Mouse (Mus musculus) neural tube, embryonic 14.5 days (tissue): ENCODE results near the gene Olfr221. TPM values are rescaled to one million over a fixed set of nuclear protein-coding genes. Genes with fewer than 3 reads are reported as not detected.

Experiments used
- ATAC-seq: fragments of 200-750 bp; cut with Nextera tagmentation; 2 replicates; pipeline ENCODE4 v1.8.0; 2017; ENCODE audit warnings: low read depth, mild to moderate bottlenecking, moderate TSS enrichment, moderate library complexity
- H3K27ac ChIP-seq: fragments of 300-500 bp; sonication (generic); 2 replicates; pipeline ENCODE4 v1.5.1; 2014; ENCODE audit warnings: low read depth, mild to moderate bottlenecking, control low read depth, low read length, moderate library complexity, mixed read lengths
- H3K27me3 ChIP-seq: fragments of 300-500 bp; sonication (generic); 2 replicates; pipeline ENCODE4 v1.6.1; 2014; ENCODE audit warnings: low read length; ENCODE audit not compliant: control insufficient read depth, insufficient read depth
- H3K36me3 ChIP-seq: fragments of 300-500 bp; sonication (generic); 2 replicates; pipeline ENCODE4 v1.6.1; 2014; ENCODE audit warnings: low read length, mixed read lengths; ENCODE audit not compliant: control insufficient read depth, insufficient read depth
- H3K4me1 ChIP-seq: fragments of 300-500 bp; sonication (generic); 2 replicates; pipeline ENCODE4 v1.6.1; 2014; ENCODE audit warnings: low read length; ENCODE audit not compliant: control insufficient read depth, insufficient read depth
- H3K4me2 ChIP-seq: fragments of 300-500 bp; sonication (generic); 2 replicates; pipeline ENCODE4 v1.6.1; 2014; ENCODE audit warnings: mild to moderate bottlenecking, low read depth, low read length, control low read depth
- H3K4me3 ChIP-seq: fragments of 300-500 bp; sonication (generic); 2 replicates; pipeline ENCODE4 v1.5.1; 2014; ENCODE audit warnings: low read depth, low read length, control low read depth, mixed read lengths
- H3K9ac ChIP-seq: fragments of 300-500 bp; sonication (generic); replicated peaks from 2 replicates; pipeline ENCODE4 v1.6.1; 2014; ENCODE audit warnings: low read depth, mild to moderate bottlenecking, control low read depth, low read length, mixed read lengths
- H3K9me3 ChIP-seq: fragments of 300-500 bp; sonication (generic); 2 replicates; pipeline ENCODE4 v1.6.1; 2016; ENCODE audit warnings: low read length; ENCODE audit not compliant: control insufficient read depth
- WGBS: fragments of 180-500 bp; shearing (Covaris S2); extraction: QIAGEN DNeasy Blood & Tissue Kit; methylation state at CpG from one replicate; pipeline ENCODE4 v1.1.7; 2014; 5-methylcytosine and 5-hydroxymethylcytosine counted together
- polyA plus RNA-seq: library from polyadenylated mRNA; unstranded; fragments of >200 nt; fragmentation: Nextera tagmentation; extraction: Ambion mirVana; gene quantifications from 2 replicates; pipeline ENCODE4 v1.2.1, GENCODE M21; 2014

Olfr221 gene
- polyA plus RNA-seq, 1 experiment from 2014 or later = not detected

- Histone ChIP-seq H3K4me3 (no peak overlapping the region), H3K9me3 (no peaks in the 10 kb centered on the region), H3K9ac (no peak overlapping the region), H3K27me3 (no peaks in the 10 kb centered on the region), H3K27ac (no peak overlapping the region), H3K4me1 (peaks cover 19% of the 10 kb centered on the region), H3K4me2 (no peak overlapping the region), H3K36me3 (no peaks in the 10 kb centered on the region)
- WGBS = 87% methylated on average over 8 of the region's 8 CpGs
- ATAC-seq = no peak
Observed at GRCm38 (mm10) chr14:52021568-52022212, 20.6 kb downstream of the Olfr221 start.

- H3K4me2 ChIP-seq = peak overlapping the region; percentile 66
- no peaks in the 10 kb centered on the region for H3K9me3 ChIP-seq
- ATAC-seq = no peak
- no peak overlapping the region; the same call in 1 of the 2 replicates for H3K9ac ChIP-seq
- H3K36me3 ChIP-seq = no peaks in the 10 kb centered on the region
- no peak overlapping the region for H3K4me3 ChIP-seq
- no peaks in the 10 kb centered on the region for H3K27me3 ChIP-seq
- H3K4me1 ChIP-seq = peaks cover 21% of the 10 kb centered on the region
- WGBS = 45% methylated on average over 4 of the region's 4 CpGs
- H3K27ac ChIP-seq = peak overlapping the region; percentile 99; the same call in 1 of the 2 replicates
Observed at GRCm38 (mm10) chr14:52021138-52021529, 21.1 kb downstream of the Olfr221 start.

- H3K4me1 ChIP-seq = peaks cover 26% of the 10 kb centered on the region
- peak within 1 kb of the TSS; percentile 74 for H3K4me3 ChIP-seq
- H3K36me3 ChIP-seq = no peaks in the 10 kb centered on the region
- peak within 1 kb of the TSS; percentile 99 for H3K27ac ChIP-seq
- H3K9ac ChIP-seq = peak within 1 kb of the TSS; percentile 93
- peak; percentile 64 for ATAC-seq
- H3K27me3 ChIP-seq = no peaks in the 10 kb centered on the region
- H3K4me2 ChIP-seq = peak within 1 kb of the TSS; percentile 66
- H3K9me3 ChIP-seq = no peaks in the 10 kb centered on the region
- 4% methylated on average over 15 of the region's 15 CpGs for WGBS
Observed at GRCm38 (mm10) chr14:52020486-52021137, 21.6 kb downstream of the Olfr221 start, which contains the start of gene Zfp219. Gene Zfp219 (minus strand): TSS chr14:52020733.

GRCm38 (mm10) chr14:52019590-52020340, 22.5 kb downstream of the Olfr221 start:
- H3K36me3 ChIP-seq = no peaks in the 10 kb centered on the region
- H3K9ac ChIP-seq = peak overlapping the region; percentile 93
- peak overlapping the region; percentile 74 for H3K4me3 ChIP-seq
- under 1% methylated on average over 74 of the region's 74 CpGs for WGBS
- H3K9me3 ChIP-seq = no peaks in the 10 kb centered on the region
- peak overlapping the region; percentile 99 for H3K27ac ChIP-seq
- peaks cover 34% of the 10 kb centered on the region for H3K4me1 ChIP-seq
- ATAC-seq = peak; percentile 92
- peak overlapping the region; percentile 66 for H3K4me2 ChIP-seq
- H3K27me3 ChIP-seq = no peaks in the 10 kb centered on the region

GRCm38 (mm10) chr14:52019051-52019589, 23.1 kb downstream of the Olfr221 start:
- Histone ChIP-seq H3K36me3 (no peaks in the 10 kb centered on the region), H3K27ac (peak overlapping the region; percentile 99), H3K4me1 (peaks cover 34% of the 10 kb centered on the region), H3K4me2 (peak overlapping the region; percentile 66), H3K27me3 (no peaks in the 10 kb centered on the region), H3K9me3 (no peaks in the 10 kb centered on the region), H3K4me3 (peak overlapping the region; percentile 74), H3K9ac (peak overlapping the region; percentile 93)
- WGBS = 30% methylated on average over 12 of the region's 12 CpGs
- ATAC-seq = no peak

- no peaks in the 10 kb centered on the region for H3K27me3 ChIP-seq
- peak overlapping the region; percentile 93 for H3K9ac ChIP-seq
- WGBS = 88% methylated on average over 15 of the region's 15 CpGs
- H3K4me3 ChIP-seq = peak overlapping the region; percentile 74
- peak overlapping the region; percentile 99; the same call in 1 of the 2 replicates for H3K27ac ChIP-seq
- no peak for ATAC-seq
- H3K36me3 ChIP-seq = no peaks in the 10 kb centered on the region
- H3K9me3 ChIP-seq = no peaks in the 10 kb centered on the region
- H3K4me2 ChIP-seq = peak overlapping the region; percentile 66
- H3K4me1 ChIP-seq = peaks cover 36% of the 10 kb centered on the region
Observed at GRCm38 (mm10) chr14:52018248-52019050, 23.8 kb downstream of the Olfr221 start.

GRCm38 (mm10) chr14:52017662-52018061, 24.6 kb downstream of the Olfr221 start:
- ATAC-seq = no peak
- Histone ChIP-seq H3K27me3 (no peaks in the 10 kb centered on the region), H3K9me3 (no peaks in the 10 kb centered on the region), H3K27ac (no peak overlapping the region), H3K9ac (no peak overlapping the region), H3K4me2 (no peak overlapping the region), H3K4me1 (peaks cover 40% of the 10 kb centered on the region), H3K36me3 (no peaks in the 10 kb centered on the region), H3K4me3 (no peak overlapping the region)
- WGBS = 91% methylated on average over 4 of the region's 4 CpGs

GRCm38 (mm10) chr14:52016625-52017405, 25.4 kb downstream of the Olfr221 start:
- no peak overlapping the region for H3K9ac ChIP-seq
- no peak for ATAC-seq
- no peaks in the 10 kb centered on the region for H3K27me3 ChIP-seq
- no peaks in the 10 kb centered on the region for H3K9me3 ChIP-seq
- H3K4me3 ChIP-seq = no peak overlapping the region
- H3K4me2 ChIP-seq = no peak overlapping the region
- no peak overlapping the region for H3K27ac ChIP-seq
- H3K36me3 ChIP-seq = no peaks in the 10 kb centered on the region
- peaks cover 43% of the 10 kb centered on the region for H3K4me1 ChIP-seq
- 64% methylated on average over 13 of the region's 13 CpGs for WGBS
